Mouse (Mus musculus) spleen, postnatal 0 days (tissue): ENCODE measurements around the gene Zic2. TPM values are rescaled to one million over a fixed set of nuclear protein-coding genes. Genes with fewer than 3 reads are reported as not detected.

Experiments
- polyA plus RNA-seq: library from polyadenylated mRNA; unstranded; fragments of >200 nt; fragmentation: Nextera tagmentation; extraction: Ambion mirVana; gene quantifications from 2 replicates; pipeline ENCODE4 v1.2.1, GENCODE M21; 2015

Zic2 gene
- polyA plus RNA-seq, result not detected in 2 replicates

DNA sequence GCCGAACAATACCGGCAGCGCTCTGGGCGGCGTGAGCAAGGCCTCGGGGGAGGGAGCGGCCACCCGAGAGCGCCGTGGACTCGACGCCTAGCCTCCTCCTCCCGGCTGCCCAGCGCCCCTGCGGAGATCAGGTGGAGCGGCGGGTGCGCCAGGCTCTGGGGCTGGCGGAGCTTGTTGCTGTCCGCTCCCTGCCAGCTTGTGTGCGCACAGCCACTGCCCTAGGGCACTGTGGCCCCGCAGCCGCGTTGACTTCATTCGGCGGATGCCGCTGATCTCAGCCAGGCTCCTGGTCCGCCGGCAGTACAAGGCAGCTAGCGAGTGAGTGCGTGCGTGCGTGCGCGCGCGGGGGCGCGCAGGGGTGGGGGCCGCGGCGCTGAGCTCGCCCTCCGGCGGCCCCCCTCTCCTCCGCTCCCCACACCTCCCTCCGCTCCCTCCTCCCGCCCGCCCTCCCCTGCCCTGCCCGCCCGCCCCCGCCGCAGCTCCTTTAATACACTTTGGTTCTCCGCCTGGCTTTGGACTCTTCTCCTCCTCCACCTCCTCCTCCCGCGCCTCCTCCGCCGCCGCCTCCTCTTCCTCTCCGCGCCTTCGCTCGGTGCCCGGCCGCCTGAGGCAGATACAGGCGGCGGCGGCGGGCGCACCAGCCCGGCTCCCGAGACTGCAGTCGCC is at the start of gene Zic2:
Zic2 (plus strand) TSS at position 545 of the 666 bp plus-strand sequence.

DNA sequence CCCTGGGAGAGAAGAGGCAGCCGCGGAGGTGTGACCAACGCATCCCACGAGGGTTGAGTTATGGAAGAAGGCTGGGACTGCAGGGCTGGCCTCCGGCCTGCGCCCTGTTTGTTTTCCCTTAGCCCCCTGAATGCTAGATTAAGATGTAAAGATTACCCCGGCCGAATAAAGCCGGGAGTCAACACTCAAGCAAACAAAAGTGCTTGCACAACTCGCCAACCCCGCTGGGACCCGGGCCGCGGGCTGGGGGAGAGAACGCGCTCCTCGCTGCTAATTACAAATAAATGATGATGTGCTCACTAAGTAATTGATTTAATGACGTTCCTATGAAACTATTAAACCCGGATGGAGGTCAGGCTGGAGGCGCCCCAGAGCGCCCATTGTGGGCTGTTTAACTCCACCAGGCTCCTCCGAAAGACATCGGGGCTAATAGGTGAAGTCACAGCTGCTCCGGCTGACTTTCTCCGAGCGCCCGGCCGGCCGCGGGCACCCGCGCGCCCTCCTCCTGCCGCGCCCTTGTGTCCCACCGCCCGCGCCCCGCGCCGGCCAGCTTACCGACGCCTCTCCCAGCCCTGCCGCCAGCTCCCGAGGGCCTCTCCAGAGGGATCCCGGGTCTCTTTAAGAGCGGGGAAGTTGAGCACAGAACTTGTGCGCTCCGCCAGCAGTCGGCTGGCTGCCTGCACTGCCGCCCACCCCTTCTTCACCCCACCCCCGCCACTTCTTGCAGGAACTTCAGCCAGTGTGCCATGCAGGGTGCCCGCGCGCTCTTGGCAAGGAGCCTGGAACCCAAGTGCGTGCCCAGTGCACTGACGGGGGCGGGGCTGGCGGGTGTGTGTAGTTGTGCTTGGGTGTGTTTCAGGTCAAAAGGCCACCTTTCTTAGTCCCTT is 24.5 kb upstream of the Zic2 start, which contains the start of gene Gm5089:
Gm5089 (minus strand) TSS at position 620 of the 887 bp plus-strand sequence.

GRCm38 (mm10) chr14:122464763-122465741 is 10.2 kb upstream of the Zic2 start, which contains the start of gene Zic5:
Gene Zic5 (minus strand): TSS chr14:122465677.

DNA sequence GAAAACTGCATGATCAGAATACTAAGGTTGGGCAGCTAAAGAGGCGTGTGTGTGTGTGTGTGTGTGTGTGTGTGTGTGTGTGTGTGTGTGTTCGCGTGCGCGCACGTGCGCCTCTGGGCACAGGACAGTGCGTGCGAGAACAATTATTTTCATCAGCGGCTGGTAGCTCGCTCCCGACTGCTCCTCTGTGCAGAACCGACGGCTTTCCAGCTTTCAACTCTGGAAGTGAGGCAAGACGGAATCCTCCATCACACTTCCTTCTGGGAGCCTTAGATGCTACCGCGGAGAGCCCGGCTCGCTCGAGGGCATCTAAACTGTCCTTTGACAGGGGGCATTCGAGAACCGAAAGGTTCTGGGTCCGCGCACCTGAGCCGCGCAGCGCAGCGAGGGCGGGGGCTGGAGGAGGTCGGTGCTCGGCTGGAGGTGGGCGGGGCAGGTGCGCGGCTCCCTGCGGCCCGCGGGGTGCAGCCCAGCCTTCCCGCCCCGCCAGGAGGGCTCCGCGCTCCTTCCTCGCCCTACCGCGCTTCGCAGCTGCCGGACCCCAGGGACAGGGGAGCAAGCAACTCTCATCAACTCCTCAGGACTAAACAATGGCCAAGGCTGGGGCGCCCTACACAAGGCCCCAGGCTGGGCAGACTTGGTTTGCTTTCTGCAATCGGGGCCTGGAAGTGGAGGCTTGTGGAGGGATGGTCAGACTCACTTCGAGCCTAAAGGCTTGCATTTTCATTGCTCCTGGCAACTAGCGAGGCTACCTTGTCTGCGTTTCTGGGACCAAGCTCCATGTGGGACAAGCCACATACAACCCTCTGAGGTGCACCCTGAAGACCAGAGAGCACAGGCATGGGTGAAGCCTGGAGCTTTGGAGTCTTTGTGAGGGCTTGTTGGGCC is 15.4 kb downstream of the Zic2 start, which contains the start of gene Gm10837:
Gm10837 (plus strand) TSS at position 146 of the 888 bp plus-strand sequence.

Other genes starting within 250 kb of the Zic2 start
- gene Gm5089, start 24.3 kb upstream of the Zic2 start, polyA plus RNA-seq, result not detected in 2 replicates
- not detected in 2 replicates for gene Zic5, start 9.8 kb upstream of the Zic2 start, polyA plus RNA-seq
- gene Gm10837, start 15.2 kb downstream of the Zic2 start, polyA plus RNA-seq, result not detected in 2 replicates
- 6.7 and 10.6 TPM in 2 replicates for gene Pcca, start 58.9 kb downstream of the Zic2 start, polyA plus RNA-seq